Mouse (Mus musculus): ENCODE measurements around the gene Kti12. TPM values are rescaled to one million over a fixed set of nuclear protein-coding genes. Genes with fewer than 3 reads are reported as not detected.

Kti12 gene
- polyA plus RNA-seq, 1 experiment from 2014 or later = 32.6 TPM

DNA sequence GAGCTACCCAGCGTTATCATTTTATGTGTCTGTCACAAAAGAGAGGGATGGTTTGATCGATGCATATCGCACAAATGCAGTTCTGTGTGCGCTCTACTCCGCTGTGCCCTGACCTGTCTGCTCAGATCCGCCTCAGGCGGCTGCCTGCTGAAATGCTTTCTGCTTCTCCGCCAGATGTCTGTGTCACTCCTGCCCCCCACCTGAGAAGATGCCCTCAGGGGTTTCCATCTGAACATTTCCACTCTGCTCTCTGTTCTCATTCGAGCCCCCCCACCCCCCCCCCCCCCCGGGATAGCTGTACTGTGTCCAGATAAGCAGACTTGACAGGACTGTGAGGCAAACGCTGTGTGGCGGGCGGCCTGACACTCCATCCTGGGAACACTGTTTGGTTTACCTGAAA lies 36.2 kb downstream of the Kti12 start:
- 62% methylated on average over 13 of the region's 13 CpGs for WGBS
- Histone ChIP-seq H3K9me3 (replicated peaks; ENCODE audit: control insufficient read depth, low read length) (no peaks in the 10 kb centered on the region), H3K36me3 (ENCODE audit: control insufficient read depth, insufficient read depth, low read length) (no peaks in the 10 kb centered on the region), H3K4me3 (ENCODE audit: low read depth, low read length) (no peak overlapping the region), H3K4me1 (ENCODE audit: control insufficient read depth, insufficient read depth, low read length) (peaks cover 3% of the 10 kb centered on the region; the same call in 1 of the 2 replicates), H3K4me2 (ENCODE audit: low read length) (no peak overlapping the region), H3K27ac (ENCODE audit: low read depth, low read length) (no peak overlapping the region), H3K9ac (ENCODE audit: low read length) (no peak overlapping the region), H3K27me3 (replicated peaks; ENCODE audit: control insufficient read depth, insufficient read depth, low read length) (no peaks in the 10 kb centered on the region)
- no peak for DNase-seq (ENCODE audit: low spot score)
- ATAC-seq = no peak

- no peak overlapping the region for H3K4me2 ChIP-seq (ENCODE audit: low read length)
- H3K9me3 ChIP-seq (replicated peaks; ENCODE audit: control insufficient read depth, low read length) = no peaks in the 10 kb centered on the region
- ATAC-seq (no peak), DNase-seq (ENCODE audit: low spot score) (no peak)
- WGBS = 87% methylated on average over 4 of the region's 4 CpGs
- H3K27ac ChIP-seq (ENCODE audit: low read depth, low read length) = no peak overlapping the region
- no peak overlapping the region for H3K4me3 ChIP-seq (ENCODE audit: low read depth, low read length)
- H3K36me3 ChIP-seq (ENCODE audit: control insufficient read depth, insufficient read depth, low read length) = no peaks in the 10 kb centered on the region
- H3K4me1 ChIP-seq (ENCODE audit: control insufficient read depth, insufficient read depth, low read length) = no peaks in the 10 kb centered on the region
- no peak overlapping the region for H3K9ac ChIP-seq (ENCODE audit: low read length)
- no peaks in the 10 kb centered on the region for H3K27me3 ChIP-seq (replicated peaks; ENCODE audit: control insufficient read depth, insufficient read depth, low read length)
These were observed 39.9 kb downstream of the Kti12 start for GRCm38 (mm10) chr4:108887456-108887855.

DNA sequence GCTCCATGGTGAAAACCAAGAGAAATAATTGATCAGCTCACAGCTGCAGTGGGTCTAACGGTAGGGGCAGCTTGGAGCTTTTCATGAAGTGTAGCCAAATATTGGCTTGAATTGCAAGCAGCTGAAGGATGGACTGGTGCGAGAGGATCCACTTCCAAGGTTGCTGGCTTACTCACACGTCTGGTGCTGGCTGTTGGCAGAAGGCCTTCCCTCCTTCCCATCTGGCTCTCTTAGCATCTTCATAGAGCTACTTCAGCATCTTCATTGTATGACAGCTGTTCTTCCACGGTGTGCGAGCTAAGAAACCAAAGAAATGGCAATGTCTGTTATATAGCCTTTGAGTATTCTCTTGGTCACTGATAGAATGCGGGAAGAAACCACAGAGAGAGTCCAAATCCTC lies 43.3 kb downstream of the Kti12 start:
- no peaks in the 10 kb centered on the region for H3K27me3 ChIP-seq (replicated peaks; ENCODE audit: control insufficient read depth, insufficient read depth, low read length)
- H3K4me1 ChIP-seq (ENCODE audit: control insufficient read depth, insufficient read depth, low read length) = no peaks in the 10 kb centered on the region
- DNase-seq (ENCODE audit: low spot score) (no peak), ATAC-seq (no peak)
- H3K4me2 ChIP-seq (ENCODE audit: low read length) = no peak overlapping the region
- no peaks in the 10 kb centered on the region for H3K36me3 ChIP-seq (ENCODE audit: control insufficient read depth, insufficient read depth, low read length)
- H3K27ac ChIP-seq (ENCODE audit: low read depth, low read length) = no peak overlapping the region
- no peak overlapping the region for H3K4me3 ChIP-seq (ENCODE audit: low read depth, low read length)
- H3K9ac ChIP-seq (ENCODE audit: low read length) = no peak overlapping the region
- no peaks in the 10 kb centered on the region for H3K9me3 ChIP-seq (replicated peaks; ENCODE audit: control insufficient read depth, low read length)
- 74% methylated on average over 6 of the region's 6 CpGs for WGBS

Other genes with a start within 250 kb of the Kti12 start
- gene Cc2d1b, start 227.8 kb upstream of the Kti12 start, polyA plus RNA-seq (2014; fragmentation: Nextera tagmentation; extraction: Ambion mirVana) = 16.5 and 17.3 TPM in 2 replicates
- gene 3110021N24Rik, start 128.1 kb upstream of the Kti12 start, polyA plus RNA-seq (2014; fragmentation: Nextera tagmentation; extraction: Ambion mirVana) = 1.2 and 1.3 TPM in 2 replicates
- gene Zfyve9, start 67.0 kb upstream of the Kti12 start, polyA plus RNA-seq (2014; fragmentation: Nextera tagmentation; extraction: Ambion mirVana) = 4.9 and 6.8 TPM in 2 replicates
- 257 and 287 TPM in 2 replicates for gene Btf3l4, start 14.2 kb upstream of the Kti12 start, polyA plus RNA-seq (2014; fragmentation: Nextera tagmentation; extraction: Ambion mirVana)
- gene Txndc12, start 13.2 kb upstream of the Kti12 start, polyA plus RNA-seq (2014; fragmentation: Nextera tagmentation; extraction: Ambion mirVana) = 92.3 and 94.3 TPM in 2 replicates
- 0.86 and 2.3 TPM in 2 replicates for gene A730015C16Rik, start 834 bp downstream of the Kti12 start, polyA plus RNA-seq (2014; fragmentation: Nextera tagmentation; extraction: Ambion mirVana)
- 79.7 and 87.4 TPM in 2 replicates for gene Rab3b, start 31.3 kb downstream of the Kti12 start, polyA plus RNA-seq (2014; fragmentation: Nextera tagmentation; extraction: Ambion mirVana)
- gene Nrd1, start 152.9 kb downstream of the Kti12 start, polyA plus RNA-seq (2014; fragmentation: Nextera tagmentation; extraction: Ambion mirVana) = 45.6 and 49.8 TPM in 2 replicates

Measured in forebrain, embryonic 14.5 days (tissue).